Comparison of ENCODE assay signal across 10 mouse cellular contexts in genomic region chr6:39567528-39567927, GRCm38 (mm10). TPM values are rescaled to one million over a fixed set of nuclear protein-coding genes. Genes with fewer than 3 reads are reported as not detected.
DNase-seq lines count a peak whose midpoint lies in the region; ATAC-seq and TF ChIP-seq lines count a peak whose summit lies in the region.
"Had no signal": no experiment of that assay in that cellular context is flagged by ENCODE, and none has a peak within 500 bp of the region (broad histone marks: within the 10 kb centered on the region; RNA-seq: fewer than 3 reads in every experiment).

No protein-coding gene starts in this region.

- H3K4me1 ChIP-seq in cerebellum, adult 2 months (ENCODE audit: control insufficient read depth, insufficient read depth, low read length): no peaks in the 10 kb centered on the region
- no peaks in the 10 kb centered on the region for H3K4me1 ChIP-seq in liver, adult 2 months (ENCODE audit: control insufficient read depth, insufficient read depth, low read length)
- no peaks in the 10 kb centered on the region; the same call in 1 of the 2 replicates for H3K4me1 ChIP-seq in lung, adult 2 months (ENCODE audit: control insufficient read depth, insufficient read depth, low read length)
- H3K4me1 ChIP-seq: heart, embryonic 13.5 days had no signal

- no peaks in the 10 kb centered on the region for H3K36me3 ChIP-seq in liver, adult 2 months (ENCODE audit: control insufficient read depth, insufficient read depth, low read length)
- H3K36me3 ChIP-seq: heart, embryonic 13.5 days had no signal

- 12% methylated on average over 5 of the region's 5 CpGs for WGBS in cerebellum, adult 2 months
- WGBS in liver, adult 2 months: 20% methylated on average over 5 of the region's 5 CpGs
- 10% methylated on average over 5 of the region's 5 CpGs for WGBS in lung, adult 2 months

- no peak for TF ChIP-seq POLR2A in cerebellum, adult 2 months (IDR thresholded peaks at IDR 0.05; ENCODE audit: borderline replicate concordance, insufficient read depth, low read length)
- TF ChIP-seq POLR2A in liver, adult 2 months (IDR thresholded peaks at IDR 0.05; ENCODE audit: extremely low read depth, insufficient read depth, low read length): no peak
- no peak for TF ChIP-seq POLR2A in lung, adult 2 months (IDR thresholded peaks at IDR 0.05; ENCODE audit: borderline replicate concordance, extremely low read depth, low read depth, low read length)

- H3K27ac ChIP-seq in cerebellum, adult 2 months (ENCODE audit: insufficient read depth, low read length): no peak overlapping the region
- H3K27ac ChIP-seq in liver, adult 2 months (replicated peaks; ENCODE audit: insufficient read depth, low read depth, low read length): no peak overlapping the region
- H3K27ac ChIP-seq: heart, embryonic 13.5 days had no signal

- H3K9ac ChIP-seq in liver, adult 2 months (ENCODE audit: low read depth, low read length): no peak overlapping the region
- H3K9ac ChIP-seq: heart, embryonic 13.5 days had no signal

- no peaks in the 10 kb centered on the region for H3K79me2 ChIP-seq in liver, adult 2 months (ENCODE audit: control insufficient read depth, insufficient read depth, low read length)

- peak; percentile 53; the same call in 1 of the 2 replicates for TF ChIP-seq CTCF in cerebellum, adult 2 months (IDR thresholded peaks at IDR 0.05; ENCODE audit: borderline replicate concordance, insufficient read depth, low read depth, low read length)
- peak; percentile 22; the same call in 1 of the 2 replicates for TF ChIP-seq CTCF in liver, adult 2 months (IDR thresholded peaks at IDR 0.05; ENCODE audit: low read depth, low read length)
- 0 out of 2 replicates have a peak, but pooled peaks have one; percentile 6 for TF ChIP-seq CTCF in lung, adult 2 months (IDR thresholded peaks at IDR 0.05; ENCODE audit: insufficient read depth, low read length)

- DNase-seq in cerebellum, adult 2 months: peak in 1 of 2 experiments; percentile 32
- DNase-seq in cerebellum, postnatal 4 days (ENCODE audit: low spot score in 2 of 2): no peak
- DNase-seq in liver, adult 2 months (ENCODE audit: extremely low read depth, low read depth, low spot score): peak; percentile 45
- no peak for DNase-seq in liver
- no peak for DNase-seq in lung, adult 2 months
- no peak for DNase-seq in layer of hippocampus, postnatal 25 days (ENCODE audit: extremely low spot score in 1 of 2, low spot score in 1 of 2)

- H3K4me3 ChIP-seq in cerebellum, adult 2 months (replicated peaks; ENCODE audit: insufficient read depth, low read depth, low read length): no peak overlapping the region
- H3K4me3 ChIP-seq in liver, adult 2 months (ENCODE audit: insufficient read depth, low read depth, low read length): no peak overlapping the region
- H3K4me3 ChIP-seq in lung, adult 2 months (replicated peaks; ENCODE audit: extremely low read depth, low read depth, low read length): no peak overlapping the region
- H3K4me3 ChIP-seq: heart, embryonic 13.5 days; megakaryocyte, embryonic 14.5 days had no signal

- no peaks in the 10 kb centered on the region for H3K27me3 ChIP-seq in cerebellum, adult 2 months (ENCODE audit: control insufficient read depth, insufficient read depth, low read length)
- H3K27me3 ChIP-seq in liver, adult 2 months (ENCODE audit: control insufficient read depth, insufficient read depth, low read length): no peaks in the 10 kb centered on the region

- peak; percentile 80 for ATAC-seq in common myeloid progenitor, adult 5-6 weeks (replicated peaks; ENCODE audit: low read depth, poor library complexity, severe bottlenecking)
- no peak for ATAC-seq in erythroid progenitor cell, adult 5-6 weeks (replicated peaks; ENCODE audit: low FRiP score, poor library complexity, severe bottlenecking)

RNA-seq across cellular contexts. Expression of gene Adck2, which starts 6.1 kb away (rescaled TPM):
- 30.2 and 33.2 TPM in 2 replicates for polyA plus RNA-seq in cerebellum, adult 2 months (2012; rRNA removed)
- total RNA-seq in liver, adult 2 months (2014; rRNA removed): 4.4 and 4.5 TPM in 2 replicates
- 4.2 and 5.1 TPM in 2 replicates for polyA plus RNA-seq in liver, adult 2 months (2012; rRNA removed)
- total RNA-seq in common myeloid progenitor, adult 5-6 weeks (2017): 7.7 and 9.6 TPM in 2 replicates
- polyA plus RNA-seq in lung, adult 2 months (2012; rRNA removed): 10.9 and 11.5 TPM in 2 replicates
- 10 to 100 TPM; 30.1 to 32.8 TPM for total RNA-seq in layer of hippocampus, postnatal 25 days (2021)
- 9.7 TPM in 1 of 2 replicates, not detected in the other for total RNA-seq in erythroid progenitor cell, adult 5-6 weeks (2015; ENCODE audit: low replicate concordance)
- 0.76 and 1.4 TPM in 2 replicates for total RNA-seq in erythroid progenitor cell, adult 5-6 weeks (2017; ENCODE audit: low replicate concordance)

RNA-seq across cellular contexts. Expression of gene Dennd2a, which starts 9.9 kb away (rescaled TPM):
- polyA plus RNA-seq in cerebellum, adult 2 months (2012; rRNA removed): 12.3 and 13.5 TPM in 2 replicates
- total RNA-seq in liver, adult 2 months (2014; rRNA removed): 1.3 and 1.6 TPM in 2 replicates
- polyA plus RNA-seq in liver, adult 2 months (2012; rRNA removed): 2.0 TPM in 2 replicates
- not detected in 2 replicates for total RNA-seq in common myeloid progenitor, adult 5-6 weeks (2017)
- 21.3 and 22.9 TPM in 2 replicates for polyA plus RNA-seq in lung, adult 2 months (2012; rRNA removed)
- 10 to 100 TPM; 32.6 to 33.7 TPM for total RNA-seq in layer of hippocampus, postnatal 25 days (2021)
- 1.3 TPM in 1 of 2 replicates, not detected in the other for total RNA-seq in erythroid progenitor cell, adult 5-6 weeks (2015; ENCODE audit: low replicate concordance)
- total RNA-seq in erythroid progenitor cell, adult 5-6 weeks (2017; ENCODE audit: low replicate concordance): 0.53 TPM in 1 of 2 replicates, not detected in the other

RNA-seq across cellular contexts. Expression of gene Gm42420, which starts 18.0 kb away (rescaled TPM):
- 0.72 and 0.95 TPM in 2 replicates for polyA plus RNA-seq in cerebellum, adult 2 months (2012; rRNA removed)
- total RNA-seq in liver, adult 2 months (2014; rRNA removed): 0.65 and 1.2 TPM in 2 replicates
- 0.27 TPM in 1 of 2 replicates, not detected in the other for polyA plus RNA-seq in liver, adult 2 months (2012; rRNA removed)
- 2.3 TPM in 1 of 2 replicates, not detected in the other for total RNA-seq in common myeloid progenitor, adult 5-6 weeks (2017)
- 0.66 TPM in 1 of 2 replicates, not detected in the other for polyA plus RNA-seq in lung, adult 2 months (2012; rRNA removed)
- not detected for total RNA-seq in layer of hippocampus, postnatal 25 days (2021)
- total RNA-seq in erythroid progenitor cell, adult 5-6 weeks (2015; ENCODE audit: low replicate concordance): not detected in 2 replicates
- not detected in 2 replicates for total RNA-seq in erythroid progenitor cell, adult 5-6 weeks (2017; ENCODE audit: low replicate concordance)

RNA-seq across cellular contexts. Expression of gene Ndufb2, which starts 24.8 kb away (rescaled TPM):
- polyA plus RNA-seq in cerebellum, adult 2 months (2012; rRNA removed): 315 and 319 TPM in 2 replicates
- 224 and 235 TPM in 2 replicates for total RNA-seq in liver, adult 2 months (2014; rRNA removed)
- 352 and 465 TPM in 2 replicates for polyA plus RNA-seq in liver, adult 2 months (2012; rRNA removed)
- total RNA-seq in common myeloid progenitor, adult 5-6 weeks (2017): 45.4 and 74.5 TPM in 2 replicates
- polyA plus RNA-seq in lung, adult 2 months (2012; rRNA removed): 162 and 200 TPM in 2 replicates
- total RNA-seq in layer of hippocampus, postnatal 25 days (2021): 100 to 1,000 TPM; 176 to 196 TPM
- 14.7 and 16.2 TPM in 2 replicates for total RNA-seq in erythroid progenitor cell, adult 5-6 weeks (2015; ENCODE audit: low replicate concordance)
- total RNA-seq in erythroid progenitor cell, adult 5-6 weeks (2017; ENCODE audit: low replicate concordance): 10.5 and 24.9 TPM in 2 replicates

Comparison
In these comparisons a context has a peak if more than half of its experiments do, and no peak if none do; other contexts are left out.
1. RNA of gene Dennd2a, which starts 9.9 kb away (total RNA-seq): 32.6 to 33.7 TPM in layer of hippocampus, postnatal 25 days; 1.3 to 1.6 TPM in liver, adult 2 months, 0.53 to 1.3 TPM in erythroid progenitor cell, adult 5-6 weeks and not detected in common myeloid progenitor, adult 5-6 weeks; every median in the first group is over 10 times any median in the second.
2. Peak in every context shown above with its lines, with median percentiles within 50 percentile points of each other: CTCF ChIP-seq.